ENCODE assay signal across 12 mouse cellular contexts in genomic region chr11:53103601-53104325, GRCm38 (mm10).
A peak's percentile ranks its signal among the peaks of the same experiment; 100 is the strongest.
DNase-seq lines count a peak whose midpoint lies in the region; ATAC-seq and TF ChIP-seq lines count a peak whose summit lies in the region.
"Had no signal": no experiment of that assay in that cellular context is flagged by ENCODE, and none has a peak within 500 bp of the region (broad histone marks: within the 10 kb centered on the region; RNA-seq: fewer than 3 reads in every experiment).

No protein-coding gene starts in this region.

- 0 out of 2 replicates have a peak, but pooled peaks have one; percentile 32 for ATAC-seq in hindbrain, postnatal 0 days
- no peak for ATAC-seq in hindbrain, embryonic 12.5 days (ENCODE audit: low FRiP score)
- ATAC-seq in embryonic facial prominence, embryonic 13.5 days (ENCODE audit: insufficient number of reproducible peaks, insufficient read depth, low FRiP score, low TSS enrichment, low read depth), result no peak
- no peak for ATAC-seq in kidney, embryonic 16.5 days (ENCODE audit: low FRiP score, low TSS enrichment)
- ATAC-seq in activated CD4-positive, CD25-positive, alpha-beta regulatory T cell, adult 4 months, result no peak
- ATAC-seq: CD4-positive, CD25-positive, alpha-beta regulatory T cell, adult 4 months; intestine, embryonic 16.5 days; lung, postnatal 0 days had no signal

- H3K27me3 ChIP-seq in hindbrain, postnatal 0 days (ENCODE audit: insufficient read depth, low read length), result no peaks in the 10 kb centered on the region
- H3K27me3 ChIP-seq in hindbrain, embryonic 12.5 days, result 0 out of 2 replicates have a peak, but pooled peaks cover 2% of the 10 kb centered on the region
- no peaks in the 10 kb centered on the region for H3K27me3 ChIP-seq in embryonic facial prominence, embryonic 13.5 days
- H3K27me3 ChIP-seq in kidney, embryonic 16.5 days (ENCODE audit: insufficient read depth, low read length), result no peaks in the 10 kb centered on the region
- H3K27me3 ChIP-seq: heart, embryonic 13.5 days had no signal

- no peak overlapping the region for H3K4me2 ChIP-seq in hindbrain, postnatal 0 days (ENCODE audit: low read depth, low read length)
- no peak overlapping the region for H3K4me2 ChIP-seq in hindbrain, embryonic 12.5 days (replicated peaks)
- H3K4me2 ChIP-seq in embryonic facial prominence, embryonic 13.5 days, result no peak overlapping the region
- H3K4me2 ChIP-seq in kidney, embryonic 16.5 days (replicated peaks; ENCODE audit: low read depth, low read length), result no peak overlapping the region
- H3K4me2 ChIP-seq: heart, embryonic 13.5 days had no signal

- no peak for TF ChIP-seq CTCF in hindbrain, postnatal 0 days (IDR thresholded peaks at IDR 0.05; ENCODE audit: low read depth)

- no peak overlapping the region for H3K4me3 ChIP-seq in hindbrain, postnatal 0 days (ENCODE audit: low read length)
- H3K4me3 ChIP-seq in hindbrain, embryonic 12.5 days, result no peak overlapping the region
- no peak overlapping the region for H3K4me3 ChIP-seq in embryonic facial prominence, embryonic 13.5 days
- no peak overlapping the region for H3K4me3 ChIP-seq in kidney, embryonic 16.5 days (ENCODE audit: low read length)
- H3K4me3 ChIP-seq: heart, embryonic 13.5 days had no signal

- H3K27ac ChIP-seq in hindbrain, postnatal 0 days, result no peak overlapping the region
- no peak overlapping the region for H3K27ac ChIP-seq in hindbrain, embryonic 12.5 days
- H3K27ac ChIP-seq in embryonic facial prominence, embryonic 13.5 days, result 0 out of 2 replicates have a peak overlapping the region, but pooled peaks have one; percentile 7
- H3K27ac ChIP-seq in kidney, embryonic 16.5 days (ENCODE audit: low read length), result peak overlapping the region; percentile 23
- H3K27ac ChIP-seq: heart, embryonic 13.5 days had no signal

- no peaks in the 10 kb centered on the region for H3K9me3 ChIP-seq in hindbrain, postnatal 0 days (ENCODE audit: low read length)
- H3K9me3 ChIP-seq in hindbrain, embryonic 12.5 days (replicated peaks), result no peaks in the 10 kb centered on the region
- no peaks in the 10 kb centered on the region for H3K9me3 ChIP-seq in embryonic facial prominence, embryonic 13.5 days
- H3K9me3 ChIP-seq in kidney, embryonic 16.5 days (ENCODE audit: low read length), result no peaks in the 10 kb centered on the region
- H3K9me3 ChIP-seq: heart, embryonic 13.5 days had no signal

- H3K36me3 ChIP-seq in hindbrain, postnatal 0 days (ENCODE audit: insufficient read depth, low read length), result no peaks in the 10 kb centered on the region
- no peaks in the 10 kb centered on the region for H3K36me3 ChIP-seq in hindbrain, embryonic 12.5 days
- no peaks in the 10 kb centered on the region for H3K36me3 ChIP-seq in embryonic facial prominence, embryonic 13.5 days
- H3K36me3 ChIP-seq in kidney, embryonic 16.5 days (ENCODE audit: insufficient read depth, low read length), result no peaks in the 10 kb centered on the region
- H3K36me3 ChIP-seq: heart, embryonic 13.5 days had no signal

- H3K9ac ChIP-seq in hindbrain, postnatal 0 days (replicated peaks; ENCODE audit: low read length), result no peak overlapping the region
- H3K9ac ChIP-seq in hindbrain, embryonic 12.5 days, result no peak overlapping the region
- H3K9ac ChIP-seq in embryonic facial prominence, embryonic 13.5 days, result no peak overlapping the region
- H3K9ac ChIP-seq in kidney, embryonic 16.5 days (replicated peaks; ENCODE audit: low read length), result no peak overlapping the region
- H3K9ac ChIP-seq: heart, embryonic 13.5 days had no signal

- DNase-seq in hindbrain, postnatal 0 days (ENCODE audit: low spot score), result no peak
- DNase-seq in heart, adult 8-10 months (ENCODE audit: low spot score), result peak; percentile 57
- DNase-seq in right cerebral cortex, postnatal 25 days, result no peak
- no peak for DNase-seq in neural tube, embryonic 10.5 days (ENCODE audit: extremely low spot score, low spot score)

- H3K4me1 ChIP-seq in hindbrain, postnatal 0 days (ENCODE audit: insufficient read depth, low read length), result peaks cover 4% of the 10 kb centered on the region; the same call in 1 of the 2 replicates
- H3K4me1 ChIP-seq in hindbrain, embryonic 12.5 days, result peaks cover 12% of the 10 kb centered on the region
- H3K4me1 ChIP-seq in embryonic facial prominence, embryonic 13.5 days, result peaks cover 13% of the 10 kb centered on the region
- H3K4me1 ChIP-seq in kidney, embryonic 16.5 days (ENCODE audit: insufficient read depth, low read length), result peaks cover 4% of the 10 kb centered on the region; the same call in 1 of the 2 replicates

- WGBS in hindbrain, postnatal 0 days, result 38% methylated on average over 10 of the region's 10 CpGs
- WGBS in hindbrain, embryonic 12.5 days, result 37% methylated on average over 10 of the region's 10 CpGs
- WGBS in embryonic facial prominence, embryonic 13.5 days, result 39% methylated on average over 10 of the region's 10 CpGs
- WGBS in kidney, embryonic 16.5 days, result 50% methylated on average over 10 of the region's 10 CpGs

Comparison
In these comparisons a context has a peak if more than half of its experiments do, and no peak if none do; other contexts are left out.
1. H3K27ac ChIP-seq: peak in embryonic facial prominence, embryonic 13.5 days (single experiment) and kidney, embryonic 16.5 days (single experiment); none in hindbrain, postnatal 0 days (single experiment) and hindbrain, embryonic 12.5 days (single experiment).